Mouse (Mus musculus): ENCODE results near the gene Rapgef2.
"Not testable (repeated sequence)": the region's sequence is repeated elsewhere in the genome, so short reads cannot be mapped to it uniquely, and the experiment has no call there.

Gene Rapgef2

DNA sequence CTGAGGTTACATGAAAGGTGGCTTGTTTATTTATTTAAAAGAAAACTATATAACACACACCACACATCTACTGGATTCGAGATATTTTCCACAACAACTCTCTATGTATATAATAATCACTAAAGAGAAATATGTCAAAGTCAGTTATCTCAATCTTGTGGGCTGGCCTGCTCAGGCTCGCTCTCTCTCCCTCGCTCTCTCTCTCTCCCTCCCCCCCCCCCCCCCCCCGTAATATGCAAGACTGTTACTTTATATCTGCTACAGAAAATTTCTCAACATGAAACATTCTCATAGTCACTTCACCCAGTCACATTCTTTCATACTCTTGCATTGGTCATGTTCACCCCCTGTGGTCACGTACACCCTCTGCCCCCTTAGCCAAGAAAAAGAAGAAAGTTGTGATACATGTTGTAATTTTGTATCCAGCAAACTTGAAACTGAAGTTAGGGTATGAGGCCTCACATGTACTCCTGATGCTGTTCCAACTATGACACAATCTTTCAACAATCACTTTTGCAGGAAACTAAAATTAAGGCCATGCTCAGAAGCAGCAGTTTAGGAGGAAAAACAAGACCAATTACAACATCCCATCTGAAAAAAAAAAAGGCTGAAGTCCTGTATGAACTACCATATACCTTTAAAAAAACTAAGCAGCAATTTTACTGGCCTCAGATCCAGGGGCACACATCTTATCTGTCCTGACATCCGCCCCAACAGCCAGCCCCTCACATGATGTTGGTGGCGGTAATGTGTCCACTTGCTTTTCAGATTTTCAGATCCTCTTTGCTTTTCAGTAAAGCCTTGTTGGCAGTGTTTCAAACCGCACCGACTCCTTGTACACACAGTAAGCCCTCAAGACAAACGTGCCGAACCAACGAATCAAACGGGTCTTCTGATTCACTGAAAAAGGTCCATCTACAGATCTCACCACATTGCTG is 52.6 kb downstream of the Rapgef2 start:
- DNase-seq (ENCODE audit: low spot score): no peak

DNA sequence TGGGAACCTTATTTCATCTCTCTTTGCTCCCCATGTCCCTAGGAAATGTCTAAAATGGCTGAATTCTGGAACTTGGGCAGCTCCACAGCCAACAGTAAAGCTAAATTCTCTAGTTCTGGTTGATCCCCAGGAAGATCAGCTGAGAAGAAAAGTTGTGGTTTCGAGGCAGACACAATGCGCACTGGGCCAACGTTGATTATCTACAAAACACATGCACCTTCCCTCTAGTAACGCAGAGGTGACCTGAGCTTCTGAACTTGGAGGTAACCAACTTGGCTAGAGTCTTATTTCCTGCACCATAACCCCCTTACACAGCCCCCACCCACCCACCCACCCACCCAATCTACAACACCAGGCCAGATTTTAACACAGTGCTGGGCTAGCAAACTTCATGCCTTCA is 55.6 kb downstream of the Rapgef2 start:
- no peak for DNase-seq (ENCODE audit: low spot score)

DNA sequence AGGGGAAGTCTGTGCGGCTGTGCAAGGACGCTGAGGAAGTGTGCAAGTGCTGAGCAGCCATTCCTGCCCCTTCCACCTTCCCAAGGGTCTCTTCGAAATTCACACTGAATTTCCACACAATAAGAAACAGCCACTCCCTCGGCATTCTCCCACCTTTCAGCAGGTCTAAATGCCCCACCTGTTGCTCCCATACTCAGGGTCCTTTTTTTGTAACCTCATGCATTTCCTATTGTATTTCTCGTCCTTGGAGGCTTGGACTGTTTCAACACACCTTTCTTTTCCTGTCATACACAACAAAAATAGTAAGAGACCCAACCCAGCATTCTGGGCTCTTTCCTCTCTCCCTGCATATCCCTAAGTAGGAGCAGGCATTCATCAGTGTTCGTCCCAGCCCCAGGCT is 56.8 kb downstream of the Rapgef2 start:
- DNase-seq (ENCODE audit: low spot score): no peak

DNA sequence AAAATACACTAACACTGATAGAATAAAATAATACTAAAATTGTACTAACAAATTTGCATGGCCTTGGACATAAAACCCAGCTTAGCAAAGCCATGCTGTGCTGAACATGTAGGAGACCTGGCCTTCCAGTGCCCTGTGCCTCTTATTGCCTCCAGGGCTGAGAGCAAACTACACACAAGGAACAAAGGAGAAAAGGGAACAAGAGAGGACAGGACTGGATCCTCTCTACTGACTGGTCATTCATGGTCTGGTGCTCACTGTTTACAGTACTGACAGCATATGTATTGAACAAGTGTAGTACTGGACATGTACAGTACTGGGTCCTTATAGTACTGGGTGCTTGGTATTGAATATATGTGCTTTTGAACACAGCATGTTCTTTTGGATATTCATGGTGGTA is 58.0 kb downstream of the Rapgef2 start:
- DNase-seq (ENCODE audit: low spot score): no peak

DNA sequence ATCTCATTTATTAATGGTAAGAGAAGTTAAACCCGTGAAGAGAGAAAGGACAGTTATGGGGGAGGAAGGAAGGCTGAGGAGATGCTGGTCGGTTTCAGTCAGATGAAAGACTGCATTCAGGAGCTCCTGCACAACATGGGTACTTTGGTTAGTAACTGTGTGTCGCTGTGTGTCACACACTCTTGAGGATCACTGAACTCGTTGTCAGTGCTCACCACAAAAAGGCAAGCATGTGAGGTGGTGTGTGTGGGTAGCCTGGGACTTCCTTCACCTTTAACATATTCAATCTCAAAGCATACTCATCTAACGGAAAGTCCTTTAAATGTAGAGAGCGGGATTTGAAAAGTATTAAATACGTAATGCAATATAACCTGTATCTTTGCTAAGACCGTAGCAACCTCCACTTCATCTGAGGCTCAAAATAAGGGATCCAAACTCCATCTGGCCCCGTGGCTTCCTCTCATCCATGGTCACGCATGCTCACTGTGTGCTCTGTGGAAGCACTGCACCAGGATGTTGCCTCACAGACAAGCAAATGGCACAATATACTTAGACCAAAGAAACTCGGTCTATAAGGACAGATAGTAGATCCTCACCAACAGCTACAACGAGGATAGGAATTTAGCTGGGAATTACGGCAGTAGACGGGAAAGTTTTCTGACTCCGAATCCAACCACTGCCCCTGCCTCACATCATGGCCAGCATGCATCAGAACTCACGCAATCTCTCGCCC is 58.8 kb downstream of the Rapgef2 start:
- no peak for DNase-seq (ENCODE audit: low spot score)

DNA sequence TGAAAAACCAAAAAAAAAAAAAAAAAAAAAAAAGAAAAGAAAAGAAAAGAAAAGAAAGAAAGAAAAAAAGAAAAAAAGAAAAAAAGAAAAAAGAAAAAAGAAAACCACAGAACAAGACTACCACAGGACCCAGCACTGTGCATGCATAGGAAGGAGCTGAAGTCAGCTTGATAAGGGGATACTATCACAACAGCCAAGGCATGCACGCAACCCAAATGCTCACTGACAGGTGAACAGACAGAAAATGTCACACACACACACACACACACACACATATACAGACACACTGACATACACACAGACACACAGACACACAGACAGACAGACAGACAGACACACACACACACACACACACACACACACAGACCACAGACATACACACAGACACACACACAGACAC is 59.5 kb downstream of the Rapgef2 start:
- DNase-seq (ENCODE audit: low spot score): not testable (repeated sequence)

DNA sequence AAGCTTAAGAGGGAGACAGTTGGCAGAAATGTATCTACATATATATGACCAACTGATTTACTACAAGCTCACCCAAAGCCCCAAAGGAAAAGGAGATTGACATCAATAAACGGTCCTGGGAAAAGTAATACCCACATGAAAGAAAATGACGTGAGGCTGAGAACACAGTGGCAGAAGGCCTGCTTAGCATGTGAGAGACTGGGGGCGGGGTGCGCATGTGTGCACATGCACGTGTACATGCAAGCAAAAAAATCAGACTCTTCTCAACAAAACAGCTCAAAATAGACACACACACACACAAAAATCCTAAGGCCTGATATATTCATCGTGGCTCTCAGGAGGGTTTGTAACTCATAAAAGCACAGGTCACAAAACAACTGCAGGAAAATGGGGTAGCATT is 60.4 kb downstream of the Rapgef2 start:
- no peak for DNase-seq (ENCODE audit: low spot score)

DNA sequence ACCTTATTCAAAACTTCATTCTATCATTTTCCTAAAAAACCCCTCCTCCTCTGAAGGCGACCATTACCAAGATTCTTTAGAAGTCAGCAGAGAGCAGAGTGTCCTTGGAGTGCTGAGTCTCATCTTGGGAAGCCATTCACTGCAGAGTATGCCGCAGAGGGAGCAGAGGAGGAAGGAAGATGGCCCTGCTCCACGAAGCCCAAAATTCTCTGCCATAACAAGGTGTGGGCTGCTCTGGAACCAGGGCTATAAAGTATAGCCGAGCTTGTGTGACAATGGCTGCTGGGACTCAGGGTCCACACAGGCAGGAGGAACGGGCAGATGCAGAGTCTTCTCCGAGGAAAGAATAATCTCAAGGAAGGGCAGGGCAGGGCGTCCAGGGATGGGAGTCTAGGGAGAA is 62.0 kb downstream of the Rapgef2 start:
- DNase-seq (ENCODE audit: low spot score): no peak

DNA sequence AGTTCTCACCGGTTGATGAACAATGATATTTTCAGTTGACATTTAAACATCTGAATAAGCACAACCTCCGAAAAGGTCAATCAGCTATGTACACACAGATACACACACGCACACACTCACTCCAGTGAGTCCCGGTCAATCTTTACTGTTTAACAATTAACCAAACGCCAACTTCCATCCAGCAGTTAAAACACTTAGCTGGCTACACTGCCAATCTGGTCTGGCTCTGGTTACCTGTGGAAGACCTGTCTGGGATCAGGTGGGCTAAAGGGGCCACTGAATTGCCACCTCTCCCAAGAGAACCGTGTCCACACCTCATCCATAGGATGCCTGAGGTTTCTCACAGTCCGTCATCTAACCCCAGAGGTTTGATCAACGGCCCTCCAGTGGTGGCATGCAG is 63.0 kb downstream of the Rapgef2 start:
- no peak for DNase-seq (ENCODE audit: low spot score)

DNA sequence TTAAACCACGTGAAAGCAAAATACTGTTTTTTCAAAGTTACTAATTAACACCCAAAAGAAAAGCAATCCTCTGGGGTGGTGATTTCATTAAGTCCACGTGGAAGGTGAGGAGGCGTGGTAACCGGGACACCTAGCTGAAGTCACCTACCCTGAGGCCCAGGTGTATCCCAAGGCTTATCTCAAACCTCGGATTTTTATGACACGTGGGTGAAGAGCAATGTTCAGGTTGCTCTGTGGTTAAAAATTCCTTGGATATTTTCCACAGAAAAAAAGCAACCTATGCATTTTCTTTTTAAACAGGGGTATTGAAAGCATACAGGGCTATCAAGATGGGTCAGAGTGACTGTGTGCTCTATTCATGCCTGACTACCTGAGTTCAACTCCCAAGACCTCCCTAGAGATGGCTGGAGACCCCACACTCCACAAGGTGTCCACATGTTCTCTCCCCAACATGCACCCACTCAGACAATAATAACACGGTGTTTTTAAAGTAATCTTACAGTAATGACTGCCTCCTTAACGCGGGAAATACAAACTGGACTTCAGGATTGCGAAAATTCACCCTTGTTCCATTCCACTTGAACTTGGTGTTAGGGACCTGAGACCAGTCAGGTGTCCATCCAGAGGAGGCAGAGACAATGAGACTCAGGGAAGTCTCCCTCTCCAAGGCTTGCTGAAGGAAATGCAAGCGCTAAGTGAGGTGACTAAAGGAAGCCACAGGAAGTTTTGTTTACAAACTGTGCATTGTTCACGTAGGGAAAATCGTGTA is 63.9 kb downstream of the Rapgef2 start:
- DNase-seq (ENCODE audit: low spot score): no peak

DNA sequence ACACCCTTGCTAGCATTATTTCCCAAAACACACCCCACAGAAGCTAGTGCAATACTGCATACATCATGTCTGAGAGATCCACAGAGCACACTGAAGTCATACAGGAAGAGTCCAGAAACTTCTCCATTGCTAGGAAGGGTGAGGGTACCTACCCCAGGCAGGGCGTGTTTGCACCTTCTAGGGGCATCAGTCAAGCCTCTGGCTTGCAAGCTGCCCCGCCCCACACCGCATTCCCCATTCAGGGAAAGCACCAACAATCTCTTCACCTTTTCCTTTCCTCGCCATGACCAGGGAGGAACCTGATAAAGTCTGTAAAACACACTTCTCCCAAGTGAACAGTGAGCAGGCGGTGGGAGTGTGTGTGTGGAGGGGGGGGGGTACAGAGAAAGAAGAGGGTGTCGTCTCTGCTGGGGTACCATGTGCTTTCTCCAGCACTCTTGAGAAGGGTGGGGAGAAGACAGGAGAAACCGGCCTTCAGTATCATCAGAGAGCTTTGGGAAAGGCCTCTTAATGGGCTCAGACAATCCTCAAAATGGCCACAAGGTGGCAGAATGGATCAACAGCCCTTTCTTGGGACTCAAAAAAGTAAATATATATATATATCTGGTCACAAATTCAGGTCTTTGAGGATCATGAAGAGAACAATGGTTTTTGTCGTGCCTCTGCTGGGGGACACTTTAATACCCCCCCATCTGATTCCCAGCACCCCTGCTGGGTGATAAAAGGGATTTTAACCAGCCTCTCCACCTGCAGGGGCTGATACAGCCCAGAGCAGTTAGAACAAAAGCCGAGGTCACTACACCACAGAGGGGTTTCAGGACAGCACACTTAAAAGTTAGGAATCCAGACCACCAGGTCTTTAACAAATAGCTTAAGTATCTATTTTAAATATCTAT is 64.8 kb downstream of the Rapgef2 start:
- peak; percentile 68 for DNase-seq (ENCODE audit: low spot score)

DNA sequence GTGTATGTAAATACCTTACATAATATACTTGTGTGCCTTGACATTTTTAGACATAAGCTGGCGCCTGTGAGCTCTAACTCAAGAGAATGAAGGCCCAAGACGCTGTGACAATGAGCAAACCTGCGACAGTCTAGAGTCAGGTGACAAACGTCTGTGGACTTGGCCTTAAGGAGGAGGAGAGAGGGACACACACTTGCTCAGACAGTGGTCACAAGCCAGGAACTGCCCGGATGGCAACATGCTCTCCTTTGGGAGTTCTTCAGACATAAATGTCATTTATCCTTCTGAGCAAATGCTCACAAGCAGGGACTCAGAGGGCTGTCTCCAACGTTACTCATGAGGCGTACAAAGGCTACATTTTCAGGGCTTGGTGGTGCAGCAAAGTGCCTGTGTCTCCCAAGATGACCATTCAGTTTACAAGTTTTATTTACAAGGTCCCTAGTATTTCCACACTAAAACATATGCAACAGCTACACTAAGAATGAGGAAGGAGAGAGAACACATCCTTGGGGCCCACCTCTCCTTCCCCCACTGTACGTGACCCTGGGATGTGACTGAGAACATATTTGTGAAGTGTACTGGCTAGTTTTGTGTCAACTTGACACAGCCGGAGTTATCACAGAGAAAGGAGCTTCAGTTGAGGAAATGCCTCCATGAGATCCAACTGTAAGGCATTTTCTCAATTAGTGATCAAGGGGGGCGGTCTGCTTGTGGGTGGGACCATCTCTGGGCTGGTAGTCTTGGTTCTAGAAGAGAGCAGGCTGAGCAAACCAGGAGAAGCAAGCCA is 67.0 kb downstream of the Rapgef2 start:
- DNase-seq (ENCODE audit: low spot score): no peak

DNA sequence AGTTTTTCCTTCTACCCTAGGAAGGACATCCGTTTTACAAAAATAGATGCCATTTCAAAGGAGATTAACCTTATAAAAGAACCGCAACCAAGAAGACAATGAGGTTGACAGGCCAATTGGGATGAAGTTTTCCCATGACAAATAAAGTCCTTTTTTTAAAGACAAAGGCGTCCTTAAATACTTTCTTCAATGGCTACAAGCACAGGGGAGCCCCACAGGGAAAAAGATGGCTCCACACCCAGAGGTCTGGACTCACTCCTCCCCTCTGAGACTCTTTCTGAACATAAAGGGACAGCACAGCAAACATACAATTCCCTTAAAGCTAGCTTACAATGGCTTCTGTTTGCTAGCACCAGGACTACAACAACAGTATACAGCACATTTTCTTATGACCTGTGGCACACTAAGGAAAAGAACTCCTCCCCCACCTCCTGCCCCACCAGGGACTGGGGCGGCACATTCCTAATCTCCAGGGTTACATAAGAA is 67.7 kb downstream of the Rapgef2 start:
- peak; percentile 22 for DNase-seq (ENCODE audit: low spot score)

DNA sequence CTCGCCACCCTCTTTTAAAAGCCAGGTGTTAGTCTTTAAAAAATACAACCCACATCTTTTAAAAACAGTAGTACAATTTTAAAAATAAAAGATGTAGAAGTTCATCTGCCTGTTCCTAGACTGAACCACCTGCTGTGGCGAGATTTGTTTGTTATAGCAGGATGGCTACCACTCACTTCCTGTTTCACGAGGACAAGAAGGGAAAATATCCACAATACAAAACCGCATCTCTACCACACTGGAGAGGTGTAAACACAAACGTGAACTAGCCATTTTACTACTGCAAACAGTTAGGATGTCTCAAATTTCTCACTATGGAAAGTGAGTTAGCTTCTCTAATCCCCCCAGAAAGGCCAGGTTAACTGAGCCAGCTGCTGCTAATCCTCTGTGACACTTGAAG is 76.1 kb downstream of the Rapgef2 start:
- no peak for DNase-seq (ENCODE audit: low spot score)

DNA sequence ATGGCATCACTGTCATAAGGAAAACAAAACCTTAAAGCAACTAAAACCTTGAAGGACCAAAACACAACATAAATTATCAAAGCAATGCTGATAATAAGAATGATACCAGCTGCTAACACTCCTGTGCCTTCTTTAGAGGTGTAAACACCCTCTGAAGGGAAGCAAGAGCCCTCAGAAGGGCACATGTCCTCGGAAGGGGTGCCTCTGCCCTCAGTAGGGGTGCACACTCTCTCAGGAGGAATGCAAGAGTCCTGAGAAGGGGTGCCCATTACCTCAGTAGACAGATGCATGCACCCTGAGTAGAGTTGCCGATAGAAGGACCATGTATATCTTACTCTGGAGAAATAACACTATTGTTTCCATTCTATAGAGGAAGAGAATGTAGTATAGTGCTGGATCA is 79.1 kb downstream of the Rapgef2 start:
- no peak for DNase-seq (ENCODE audit: low spot score)

DNA sequence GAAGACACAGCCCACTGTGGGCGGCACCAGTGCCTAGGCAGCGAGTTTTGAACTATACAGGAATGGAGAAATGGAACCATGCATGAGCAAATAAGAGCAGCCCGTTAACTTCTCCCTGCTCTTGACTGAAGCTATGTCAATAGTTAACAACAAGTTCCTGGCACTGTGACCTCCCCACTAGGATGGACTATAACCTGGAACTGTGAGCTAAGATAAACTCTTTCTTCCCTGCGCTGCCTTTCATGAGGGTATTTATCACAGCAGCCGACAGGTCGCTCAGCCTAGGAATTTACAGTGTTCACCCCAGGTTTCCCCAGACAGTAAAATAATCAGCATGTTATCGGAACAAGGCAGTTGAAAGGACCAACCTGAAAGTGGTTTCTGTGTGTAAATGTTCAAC is 79.8 kb downstream of the Rapgef2 start:
- peak; percentile 8 for DNase-seq (ENCODE audit: low spot score)

DNA sequence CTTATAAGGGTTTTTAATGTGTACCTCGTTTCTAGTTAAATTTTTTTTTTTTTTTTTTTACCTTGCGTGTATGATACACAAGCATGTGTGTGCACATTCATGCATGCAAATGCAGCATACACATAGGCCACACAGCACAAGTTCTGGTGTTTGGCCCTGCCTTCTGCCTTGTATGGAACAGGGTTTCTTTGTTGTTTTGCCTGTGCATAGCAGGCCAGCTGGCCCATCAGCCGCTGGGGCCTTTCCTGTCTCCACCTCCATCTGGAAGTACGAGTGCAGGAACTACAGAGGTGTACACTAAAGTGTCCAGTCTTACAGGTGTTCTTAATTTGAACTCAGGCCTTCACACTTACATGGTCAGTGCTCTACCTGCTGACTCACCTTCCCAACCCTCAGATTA is 80.3 kb downstream of the Rapgef2 start:
- peak; percentile 21 for DNase-seq (ENCODE audit: low spot score)

DNA sequence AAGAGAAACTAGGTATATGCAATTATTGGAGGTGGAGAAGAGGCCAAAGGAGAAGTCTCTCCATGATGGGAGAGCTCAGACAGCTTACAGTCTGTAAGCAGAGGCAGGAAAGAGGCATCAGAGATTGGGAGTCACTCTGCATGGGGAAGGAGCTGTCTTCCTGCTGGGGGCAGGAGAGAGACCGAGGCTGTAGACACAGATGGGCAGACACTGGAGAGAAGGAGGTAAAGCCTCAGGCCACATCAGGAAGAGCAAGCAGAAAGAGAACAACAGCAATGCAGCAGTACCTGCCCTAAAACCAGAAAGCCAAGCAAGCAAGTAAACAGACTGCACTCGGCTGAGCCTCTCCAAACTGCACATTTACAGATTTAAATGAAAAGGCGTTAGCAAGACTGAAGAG is 81.2 kb downstream of the Rapgef2 start:
- DNase-seq (ENCODE audit: low spot score): peak; percentile 28

DNA sequence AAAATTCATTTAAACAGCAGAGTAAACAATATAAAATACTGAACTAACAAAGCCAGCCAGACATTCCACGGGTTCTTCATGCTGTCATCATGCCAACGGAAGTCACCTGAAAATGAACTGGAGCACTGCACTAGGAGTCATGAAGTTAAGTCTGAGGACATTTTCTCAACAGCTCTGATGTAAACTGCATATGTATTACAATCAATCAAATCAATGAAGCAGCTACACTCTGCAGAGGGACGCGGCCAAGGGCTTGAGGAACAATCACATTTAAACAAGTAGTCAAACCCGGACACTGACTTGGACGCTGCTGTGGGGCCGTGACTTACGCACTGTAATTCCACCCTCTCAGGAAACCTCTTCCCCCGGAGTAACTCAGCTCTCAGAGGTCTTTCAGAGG is 82.1 kb downstream of the Rapgef2 start:
- peak; percentile 31 for DNase-seq (ENCODE audit: low spot score)

DNA sequence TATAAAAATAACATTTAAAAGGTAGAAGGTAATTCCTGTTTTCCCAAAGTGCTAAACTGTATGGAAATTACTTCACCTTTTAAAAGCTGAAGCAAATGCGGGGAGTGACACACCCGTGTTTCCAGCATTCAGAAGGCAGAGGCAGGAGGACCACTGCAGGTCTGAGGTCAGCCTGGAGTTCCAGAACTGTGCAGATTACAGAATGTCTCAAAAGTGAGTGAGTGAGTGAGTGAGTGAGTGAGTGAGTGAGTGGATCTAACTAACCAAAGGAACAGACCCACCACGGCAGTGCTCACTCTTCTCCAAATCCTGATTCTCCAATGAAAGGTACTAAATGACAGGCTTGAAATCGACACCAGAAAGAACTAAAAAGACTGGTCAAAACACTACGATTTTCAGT is 82.5 kb downstream of the Rapgef2 start:
- peak; percentile 21 for DNase-seq (ENCODE audit: low spot score)

DNA sequence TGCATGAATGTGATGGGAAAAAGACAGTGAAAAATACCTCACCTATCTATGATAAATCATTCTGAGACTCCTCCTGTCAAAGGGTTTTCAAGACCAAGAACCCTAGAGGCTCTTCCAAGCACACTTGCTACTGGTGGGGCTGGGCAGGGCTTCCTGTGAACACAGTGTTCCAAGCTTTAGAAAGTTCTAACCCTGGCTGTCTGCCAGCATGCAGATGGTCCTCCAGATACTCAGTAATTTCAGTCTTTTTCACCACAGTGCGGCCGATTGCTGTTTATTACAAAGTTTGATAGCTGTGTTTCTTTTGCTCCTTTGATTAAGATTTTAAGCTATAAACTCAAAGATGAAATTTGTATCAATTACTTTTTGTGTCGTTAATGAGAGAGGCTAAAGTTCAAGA is 83.1 kb downstream of the Rapgef2 start:
- peak; percentile 75 for DNase-seq (ENCODE audit: low spot score)

Data from testis, postnatal 10 days (tissue).